Mouse (Mus musculus): ENCODE measurements around the gene Rfc4. TPM values are rescaled to one million over a fixed set of nuclear protein-coding genes. Genes with fewer than 3 reads are reported as not detected.

Rfc4 gene
- total RNA-seq, 2 experiments from 2014 or later, result 4.1 to 6.6 TPM

GRCm38 (mm10) chr16:23158292-23158691, 30.8 kb upstream of the Rfc4 start:
- Histone ChIP-seq H3K27ac (no peak overlapping the region), H3K4me3 (no peak overlapping the region)
- TF ChIP-seq CTCF (IDR thresholded peaks at IDR 0.05), result no peak
- no peak for DNase-seq (ENCODE audit: extremely low spot score in 1 of 2, low spot score in 2 of 2)
- intact Hi-C loops (cut with DNase I), result no loop called here

- Histone ChIP-seq H3K27ac (no peak overlapping the region), H3K4me3 (no peak overlapping the region)
- no peak for DNase-seq (ENCODE audit: extremely low spot score in 1 of 2, low spot score in 2 of 2)
- intact Hi-C loops (cut with DNase I), result no loop called here
- TF ChIP-seq CTCF (IDR thresholded peaks at IDR 0.05), result no peak
Measured at GRCm38 (mm10) chr16:23157013-23157412, 29.5 kb upstream of the Rfc4 start.

- no peak for DNase-seq (ENCODE audit: extremely low spot score in 1 of 2, low spot score in 2 of 2)
- intact Hi-C loops (cut with DNase I), result no loop called here
- no peak for TF ChIP-seq CTCF (IDR thresholded peaks at IDR 0.05)
- Histone ChIP-seq H3K27ac (no peak overlapping the region), H3K4me3 (no peak overlapping the region)
Measured at GRCm38 (mm10) chr16:23154261-23154660, 26.7 kb upstream of the Rfc4 start.

GRCm38 (mm10) chr16:23151423-23151822, 23.9 kb upstream of the Rfc4 start:
- intact Hi-C loops (cut with DNase I), result loop anchor here (1.0 to 2.0 kb wide), 3 partner anchors 73 to 801 kb away; partner anchors contain the start of gene St6gal1
- DNase-seq (ENCODE audit: extremely low spot score in 1 of 2, low spot score in 2 of 2), result peak in 1 of 2 experiments; percentile 31
- Histone ChIP-seq H3K4me3 (no peak overlapping the region), H3K27ac (no peak overlapping the region)
- peak; percentile 64 for TF ChIP-seq CTCF (IDR thresholded peaks at IDR 0.05)

GRCm38 (mm10) chr16:23149396-23149795, 21.9 kb upstream of the Rfc4 start:
- H3K4me3 ChIP-seq, result no peak overlapping the region
- TF ChIP-seq CTCF (IDR thresholded peaks at IDR 0.05), result no peak
- intact Hi-C loops (cut with DNase I), result no loop called here
- no peak overlapping the region for H3K27ac ChIP-seq
- DNase-seq (ENCODE audit: extremely low spot score in 1 of 2, low spot score in 2 of 2), result no peak

GRCm38 (mm10) chr16:23148936-23149335, 21.4 kb upstream of the Rfc4 start:
- no peak for DNase-seq (ENCODE audit: extremely low spot score in 1 of 2, low spot score in 2 of 2)
- Histone ChIP-seq H3K27ac (no peak overlapping the region), H3K4me3 (no peak overlapping the region)
- intact Hi-C loops (cut with DNase I), result no loop called here
- no peak for TF ChIP-seq CTCF (IDR thresholded peaks at IDR 0.05)

- intact Hi-C loops (cut with DNase I), result no loop called here
- no peak within 1 kb of the TSS for H3K27ac ChIP-seq
- no peak for TF ChIP-seq CTCF (IDR thresholded peaks at IDR 0.05)
- no peak within 1 kb of the TSS for H3K4me3 ChIP-seq
- DNase-seq (ENCODE audit: extremely low spot score in 1 of 2, low spot score in 2 of 2), result no peak
Measured at GRCm38 (mm10) chr16:23146280-23146679, 18.7 kb upstream of the Rfc4 start, which contains the start of gene Adipoq. Adipoq (plus strand) TSS chr16:23146536.

- DNase-seq (ENCODE audit: extremely low spot score in 1 of 2, low spot score in 2 of 2), result no peak
- H3K27ac ChIP-seq, result no peak overlapping the region
- H3K4me3 ChIP-seq, result no peak overlapping the region
- intact Hi-C loops (cut with DNase I), result no loop called here
- no peak for TF ChIP-seq CTCF (IDR thresholded peaks at IDR 0.05)
Measured at GRCm38 (mm10) chr16:23145211-23145610, 17.7 kb upstream of the Rfc4 start.

- DNase-seq (ENCODE audit: extremely low spot score in 1 of 2, low spot score in 2 of 2), result no peak
- TF ChIP-seq CTCF (IDR thresholded peaks at IDR 0.05), result no peak
- Histone ChIP-seq H3K4me3 (no peak overlapping the region), H3K27ac (no peak overlapping the region)
- intact Hi-C loops (cut with DNase I), result no loop called here
Measured at GRCm38 (mm10) chr16:23144326-23144725, 16.8 kb upstream of the Rfc4 start.

GRCm38 (mm10) chr16:23140911-23141310, 13.4 kb upstream of the Rfc4 start:
- H3K27ac ChIP-seq, result no peak overlapping the region
- no peak for DNase-seq (ENCODE audit: extremely low spot score in 1 of 2, low spot score in 2 of 2)

GRCm38 (mm10) chr16:23136406-23136970, 9.0 kb upstream of the Rfc4 start:
- intact Hi-C loops (cut with DNase I), result no loop called here
- no peak for TF ChIP-seq CTCF (IDR thresholded peaks at IDR 0.05)

More at GRCm38 (mm10) chr16:23140911-23141310, 13.4 kb upstream of the Rfc4 start:
- no peak for TF ChIP-seq CTCF (IDR thresholded peaks at IDR 0.05)
- H3K4me3 ChIP-seq, result no peak overlapping the region
- intact Hi-C loops (cut with DNase I), result no loop called here

GRCm38 (mm10) chr16:23135421-23136149, 8.0 kb upstream of the Rfc4 start:
- intact Hi-C loops (cut with DNase I), result loop anchor here (1.0 to 2.0 kb wide), 2 partner anchors 49 to 259 kb away; no protein-coding TSS in a partner anchor
- TF ChIP-seq CTCF (IDR thresholded peaks at IDR 0.05), result peak; percentile 84
- no peak overlapping the region for H3K4me3 ChIP-seq
- DNase-seq (ENCODE audit: extremely low spot score in 1 of 2, low spot score in 2 of 2), result no peak
- H3K27ac ChIP-seq, result no peak overlapping the region

More at GRCm38 (mm10) chr16:23136406-23136970, 9.0 kb upstream of the Rfc4 start:
- Histone ChIP-seq H3K4me3 (no peak overlapping the region), H3K27ac (no peak overlapping the region)
- DNase-seq (ENCODE audit: extremely low spot score in 1 of 2, low spot score in 2 of 2), result no peak

Measured in left cerebral cortex, adult 2 months (tissue).